Mouse (Mus musculus): ENCODE results near the gene Uqcc3. TPM values are rescaled to one million over a fixed set of nuclear protein-coding genes. Genes with fewer than 3 reads are reported as not detected.

Gene Uqcc3
- polyA plus RNA-seq, 1 experiment from 2014 or later: 58.5 TPM

Small RNAs within 50 kb of the gene (microRNA-seq; reads per million reads assigned to microRNA genes)
- gene Mir5136: 0.93 reads per million

Other genes with a start within 250 kb of the Uqcc3 start
- gene Chrm1, start 217.1 kb downstream of the Uqcc3 start, polyA plus RNA-seq (2015; fragmentation: Nextera tagmentation; extraction: Ambion mirVana): 0.08 and 0.14 TPM in 2 replicates
- 87.1 and 89.7 TPM in 2 replicates for gene Slc3a2, start 157.6 kb downstream of the Uqcc3 start, polyA plus RNA-seq (2015; fragmentation: Nextera tagmentation; extraction: Ambion mirVana)
- gene Wdr74, start 145.1 kb downstream of the Uqcc3 start, polyA plus RNA-seq (2015; fragmentation: Nextera tagmentation; extraction: Ambion mirVana): 85.6 and 86.3 TPM in 2 replicates
- gene 1700092M07Rik, start 140.2 kb downstream of the Uqcc3 start, polyA plus RNA-seq (2015; fragmentation: Nextera tagmentation; extraction: Ambion mirVana): 2.0 and 2.1 TPM in 2 replicates
- gene Stx5a, start 139.5 kb downstream of the Uqcc3 start, polyA plus RNA-seq (2015; fragmentation: Nextera tagmentation; extraction: Ambion mirVana): 142 and 153 TPM in 2 replicates
- 184 and 198 TPM in 2 replicates for gene Nxf1, start 123.8 kb downstream of the Uqcc3 start, polyA plus RNA-seq (2015; fragmentation: Nextera tagmentation; extraction: Ambion mirVana)
- 181 and 197 TPM in 2 replicates for gene Tmem223, start 109.9 kb downstream of the Uqcc3 start, polyA plus RNA-seq (2015; fragmentation: Nextera tagmentation; extraction: Ambion mirVana)
- gene Tmem179b, start 106.5 kb downstream of the Uqcc3 start, polyA plus RNA-seq (2015; fragmentation: Nextera tagmentation; extraction: Ambion mirVana): 77.2 and 81.3 TPM in 2 replicates
- 30.5 and 31.5 TPM in 2 replicates for gene Taf6l, start 94.5 kb downstream of the Uqcc3 start, polyA plus RNA-seq (2015; fragmentation: Nextera tagmentation; extraction: Ambion mirVana)
- gene Polr2g, start 82.3 kb downstream of the Uqcc3 start, polyA plus RNA-seq (2015; fragmentation: Nextera tagmentation; extraction: Ambion mirVana): 147 and 159 TPM in 2 replicates
- gene Zbtb3, start 78.4 kb downstream of the Uqcc3 start, polyA plus RNA-seq (2015; fragmentation: Nextera tagmentation; extraction: Ambion mirVana): 5.7 and 6.4 TPM in 2 replicates
- 54.8 and 57.2 TPM in 2 replicates for gene Ttc9c, start 61.6 kb downstream of the Uqcc3 start, polyA plus RNA-seq (2015; fragmentation: Nextera tagmentation; extraction: Ambion mirVana)
- 5.7 and 5.8 TPM in 2 replicates for gene Hnrnpul2, start 60.9 kb downstream of the Uqcc3 start, polyA plus RNA-seq (2015; fragmentation: Nextera tagmentation; extraction: Ambion mirVana)
- not detected in 2 replicates for gene AC129217.1, start 51.1 kb downstream of the Uqcc3 start, polyA plus RNA-seq (2015; fragmentation: Nextera tagmentation; extraction: Ambion mirVana)
- 48.3 and 52.3 TPM in 2 replicates for gene Bscl2, start 43.5 kb downstream of the Uqcc3 start, polyA plus RNA-seq (2015; fragmentation: Nextera tagmentation; extraction: Ambion mirVana)
- gene Gng3, start 41.7 kb downstream of the Uqcc3 start, polyA plus RNA-seq (2015; fragmentation: Nextera tagmentation; extraction: Ambion mirVana): 1.6 and 2.5 TPM in 2 replicates
- gene Lrrn4cl, start 30.2 kb downstream of the Uqcc3 start, polyA plus RNA-seq (2015; fragmentation: Nextera tagmentation; extraction: Ambion mirVana): 1.1 TPM in 2 replicates
- 153 and 158 TPM in 2 replicates for gene Ubxn1, start 9.4 kb downstream of the Uqcc3 start, polyA plus RNA-seq (2015; fragmentation: Nextera tagmentation; extraction: Ambion mirVana)
- 70.5 and 72.7 TPM in 2 replicates for gene Lbhd1, start 2.8 kb upstream of the Uqcc3 start, polyA plus RNA-seq (2015; fragmentation: Nextera tagmentation; extraction: Ambion mirVana)
- not detected in 2 replicates for gene Gm49403, start 3.0 kb upstream of the Uqcc3 start, polyA plus RNA-seq (2015; fragmentation: Nextera tagmentation; extraction: Ambion mirVana)
- gene 1810009A15Rik, start 7.9 kb upstream of the Uqcc3 start, polyA plus RNA-seq (2015; fragmentation: Nextera tagmentation; extraction: Ambion mirVana): 81.5 and 93.7 TPM in 2 replicates
- gene Gm49416, start 8.0 kb upstream of the Uqcc3 start, polyA plus RNA-seq (2015; fragmentation: Nextera tagmentation; extraction: Ambion mirVana): not detected in 2 replicates
- 45.8 and 50.1 TPM in 2 replicates for gene Ints5, start 12.1 kb upstream of the Uqcc3 start, polyA plus RNA-seq (2015; fragmentation: Nextera tagmentation; extraction: Ambion mirVana)
- gene Ganab, start 17.1 kb upstream of the Uqcc3 start, polyA plus RNA-seq (2015; fragmentation: Nextera tagmentation; extraction: Ambion mirVana): 122 and 123 TPM in 2 replicates
- 43.1 and 46.1 TPM in 2 replicates for gene B3gat3, start 39.5 kb upstream of the Uqcc3 start, polyA plus RNA-seq (2015; fragmentation: Nextera tagmentation; extraction: Ambion mirVana)
- gene Rom1, start 48.4 kb upstream of the Uqcc3 start, polyA plus RNA-seq (2015; fragmentation: Nextera tagmentation; extraction: Ambion mirVana): 2.7 and 2.8 TPM in 2 replicates
- 30.8 and 35.6 TPM in 2 replicates for gene Eml3, start 48.6 kb upstream of the Uqcc3 start, polyA plus RNA-seq (2015; fragmentation: Nextera tagmentation; extraction: Ambion mirVana)
- 165 and 173 TPM in 2 replicates for gene Mta2, start 61.0 kb upstream of the Uqcc3 start, polyA plus RNA-seq (2015; fragmentation: Nextera tagmentation; extraction: Ambion mirVana)
- 28.4 and 29.7 TPM in 2 replicates for gene Tut1, start 72.9 kb upstream of the Uqcc3 start, polyA plus RNA-seq (2015; fragmentation: Nextera tagmentation; extraction: Ambion mirVana)
- 420 and 427 TPM in 2 replicates for gene Eef1g, start 86.1 kb upstream of the Uqcc3 start, polyA plus RNA-seq (2015; fragmentation: Nextera tagmentation; extraction: Ambion mirVana)
- 24.7 and 25.6 TPM in 2 replicates for gene Ahnak, start 108.4 kb upstream of the Uqcc3 start, polyA plus RNA-seq (2015; fragmentation: Nextera tagmentation; extraction: Ambion mirVana)
- gene Scgb1a1, start 207.0 kb upstream of the Uqcc3 start, polyA plus RNA-seq (2015; fragmentation: Nextera tagmentation; extraction: Ambion mirVana): 5.1 and 8.7 TPM in 2 replicates